In genomic region chr2:3216617-3217016, GRCm38 (mm10) we compare ENCODE assay signal across 18 mouse cellular contexts.
"Had no signal": no experiment of that assay in that cellular context is flagged by ENCODE, and none has a peak within 500 bp of the region (broad histone marks: within the 10 kb centered on the region; RNA-seq: fewer than 3 reads in every experiment).

No protein-coding gene starts in this region.

- H3K4me1 ChIP-seq: midbrain, embryonic 12.5 days; midbrain, embryonic 15.5 days; neural tube, embryonic 12.5 days; neural tube, embryonic 15.5 days had no signal

- H3K4me3 ChIP-seq: liver, embryonic 13.5 days; midbrain, embryonic 12.5 days; midbrain, embryonic 15.5 days; neural tube, embryonic 12.5 days; neural tube, embryonic 15.5 days had no signal

- ATAC-seq: intestine, postnatal 0 days; midbrain, embryonic 15.5 days had no signal

- H3K9ac ChIP-seq: liver, embryonic 13.5 days; midbrain, embryonic 12.5 days; midbrain, embryonic 15.5 days; neural tube, embryonic 12.5 days; neural tube, embryonic 15.5 days had no signal

- DNase-seq: kidney, adult 2 months; kidney, postnatal 25 days; left cerebral cortex, postnatal 4 days; liver, embryonic 13.5 days; right cerebral cortex, adult 18-20 months; right cerebral cortex, postnatal 14 days; right cerebral cortex, postnatal 4 days; thymus, adult 2 months; thymus, postnatal 14 days; thymus, postnatal 4 days had no signal

- H3K27me3 ChIP-seq: liver, embryonic 13.5 days; midbrain, embryonic 12.5 days; midbrain, embryonic 15.5 days; neural tube, embryonic 12.5 days; neural tube, embryonic 15.5 days had no signal

- H3K9me3 ChIP-seq: liver, embryonic 13.5 days; midbrain, embryonic 12.5 days; midbrain, embryonic 15.5 days; neural tube, embryonic 12.5 days; neural tube, embryonic 15.5 days had no signal

- H3K36me3 ChIP-seq: liver, embryonic 13.5 days; midbrain, embryonic 15.5 days had no signal

- H3K27ac ChIP-seq: kidney, postnatal 0 days; liver, embryonic 13.5 days; macrophage; midbrain, embryonic 12.5 days; midbrain, embryonic 15.5 days; neural tube, embryonic 12.5 days; neural tube, embryonic 15.5 days; stomach, postnatal 0 days had no signal

- H3K4me2 ChIP-seq: liver, embryonic 13.5 days; midbrain, embryonic 12.5 days; midbrain, embryonic 15.5 days; neural tube, embryonic 12.5 days; neural tube, embryonic 15.5 days had no signal
